Mouse (Mus musculus) CD8-positive naive resting alpha-beta T cell, adult 2 months (primary cell): ENCODE measurements around the gene Preb.

Experiments
- DNase-seq, 2 experiments: peaks; one replicate each; pipeline ENCODE4 v3.0.0; 2022; ENCODE audit warnings: low read depth in 2 of 2, low spot score in 2 of 2

Gene Preb

GRCm38 (mm10) chr5:30959966-30960501 lies at the start of gene Preb:
Gene Preb (minus strand): TSS chr5:30960361.
- peak; percentile 95 to 97 for DNase-seq

GRCm38 (mm10) chr5:31004184-31004583 lies 44.0 kb upstream of the Preb start:
- peak; percentile 82 to 90 for DNase-seq

GRCm38 (mm10) chr5:31001560-31001959 lies 41.4 kb upstream of the Preb start:
- no peak for DNase-seq

GRCm38 (mm10) chr5:31000993-31001392 lies 40.8 kb upstream of the Preb start:
- no peak for DNase-seq

GRCm38 (mm10) chr5:31000122-31000521 lies 40.0 kb upstream of the Preb start:
- no peak for DNase-seq

GRCm38 (mm10) chr5:30999324-30999723 lies 39.2 kb upstream of the Preb start:
- no peak for DNase-seq

GRCm38 (mm10) chr5:30998306-30998705 lies 38.1 kb upstream of the Preb start:
- peak; percentile 35 to 47 for DNase-seq

- no peak for DNase-seq
Observed at GRCm38 (mm10) chr5:30994910-30995635, 34.9 kb upstream of the Preb start.

GRCm38 (mm10) chr5:30994074-30994473 lies 33.9 kb upstream of the Preb start:
- DNase-seq, result no peak

GRCm38 (mm10) chr5:30992980-30993676 lies 33.0 kb upstream of the Preb start:
- no peak for DNase-seq

- DNase-seq, result peak in 1 of 2 experiments; percentile 8
Observed at GRCm38 (mm10) chr5:30982357-30982756, 22.2 kb upstream of the Preb start.

- DNase-seq, result no peak
Observed at GRCm38 (mm10) chr5:30974870-30975656, 14.9 kb upstream of the Preb start.

GRCm38 (mm10) chr5:30969440-30969839 lies 9.3 kb upstream of the Preb start:
- no peak for DNase-seq

- DNase-seq, result no peak
Observed at GRCm38 (mm10) chr5:30968416-30968815, 8.3 kb upstream of the Preb start, which contains the start of gene Tcf23. Gene Tcf23 (plus strand): TSS chr5:30968662.

GRCm38 (mm10) chr5:30966189-30966588 lies 6.0 kb upstream of the Preb start:
- DNase-seq, result no peak

- no peak for DNase-seq
Observed at GRCm38 (mm10) chr5:30963916-30964315, 3.8 kb upstream of the Preb start.

- DNase-seq, result peak in 1 of 2 experiments; percentile 26
Observed at GRCm38 (mm10) chr5:30961545-30962505, 1.7 kb upstream of the Preb start.

GRCm38 (mm10) chr5:30960814-30961213 lies 653 bp upstream of the Preb start:
- no peak for DNase-seq

GRCm38 (mm10) chr5:30959198-30959854 lies 835 bp downstream of the Preb start:
- no peak for DNase-seq

- no peak for DNase-seq
Observed at GRCm38 (mm10) chr5:30957891-30958290, 2.3 kb downstream of the Preb start.
